Mouse (Mus musculus) MEL (cell line): ENCODE results near the gene Mbnl1.

Experiments used
- BHLHE40 ChIP-seq: IDR thresholded peaks from 2 replicates; pipeline ENCODE4 v1.6.1; 2012; ENCODE audit warnings: low read depth, mild to moderate bottlenecking, inconsistent platforms, low read length, improper control_type of control experiment, borderline replicate concordance
- CHD2 ChIP-seq: IDR thresholded peaks from 2 replicates; pipeline ENCODE4 v1.6.1; 2011; ENCODE audit warnings: low read length, improper control_type of control experiment
- CTCF ChIP-seq, 3 experiments: IDR thresholded peaks in 2 of 3; conservative IDR thresholded peaks in 1 of 3; 2 replicates each; pipeline ENCODE4 v1.5.1; 2011 to 2012; ENCODE audit warnings: low read length in 3 of 3, low read depth in 2 of 3, mild to moderate bottlenecking in 2 of 3, improper control_type of control experiment in 1 of 3, inconsistent platforms in 1 of 3, mixed read lengths in 1 of 3, moderate library complexity in 1 of 3; ENCODE audit not compliant: control insufficient read depth in 1 of 3, insufficient read depth in 1 of 3, poor library complexity in 1 of 3, severe bottlenecking in 1 of 3
- E2F4 ChIP-seq: IDR thresholded peaks from 2 replicates; pipeline ENCODE4 v1.6.1; 2011; ENCODE audit warnings: low read depth, low read length, improper control_type of control experiment, borderline replicate concordance
- EP300 ChIP-seq, 2 experiments: IDR thresholded peaks; 2 replicates each; pipeline ENCODE4 v1.6.1; 2011; ENCODE audit warnings: improper control_type of control experiment in 2 of 2, low read length in 2 of 2, low read depth in 1 of 2, mild to moderate bottlenecking in 1 of 2
- GATA1 ChIP-seq: IDR thresholded peaks from 2 replicates; pipeline ENCODE4 v1.6.1; 2011; ENCODE audit warnings: low read depth, low read length, improper control_type of control experiment
- MAFK ChIP-seq: IDR thresholded peaks from 2 replicates; pipeline ENCODE4 v1.6.1; 2011; ENCODE audit warnings: low read depth, mild to moderate bottlenecking, low read length, improper control_type of control experiment, borderline replicate concordance
- MYC ChIP-seq: IDR thresholded peaks from 2 replicates; pipeline ENCODE4 v1.6.1; 2011; ENCODE audit warnings: low read depth, mild to moderate bottlenecking, low read length, improper control_type of control experiment, moderate library complexity
- POLR2A ChIP-seq, 2 experiments: IDR thresholded peaks; 2 replicates each; pipeline ENCODE4 v1.6.1; 2011 to 2012; ENCODE audit warnings: low read length in 2 of 2, mild to moderate bottlenecking in 2 of 2, control low read depth in 1 of 2, improper control_type of control experiment in 1 of 2, low read depth in 1 of 2, moderate library complexity in 1 of 2; ENCODE audit not compliant: control insufficient read depth in 1 of 2, insufficient read depth in 1 of 2, poor library complexity in 1 of 2
- TBP ChIP-seq: IDR thresholded peaks from 2 replicates; pipeline ENCODE4 v1.8.0; 2011; ENCODE audit warnings: low read depth, low read length, improper control_type of control experiment
- TCF12 ChIP-seq: IDR thresholded peaks from 2 replicates; pipeline ENCODE4 v1.6.1; 2014; ENCODE audit warnings: low read depth, mild to moderate bottlenecking, inconsistent platforms, low read length, improper control_type of control experiment, moderate library complexity
- ZC3H11A ChIP-seq: IDR thresholded peaks from 2 replicates; pipeline ENCODE4 v1.6.1; 2012; ENCODE audit warnings: low read depth, mild to moderate bottlenecking, inconsistent platforms, low read length, improper control_type of control experiment
- ZNF384 ChIP-seq: IDR thresholded peaks from 2 replicates; pipeline ENCODE4 v1.6.1; 2012; ENCODE audit warnings: low read depth, mild to moderate bottlenecking, inconsistent platforms, low read length, improper control_type of control experiment

DNA sequence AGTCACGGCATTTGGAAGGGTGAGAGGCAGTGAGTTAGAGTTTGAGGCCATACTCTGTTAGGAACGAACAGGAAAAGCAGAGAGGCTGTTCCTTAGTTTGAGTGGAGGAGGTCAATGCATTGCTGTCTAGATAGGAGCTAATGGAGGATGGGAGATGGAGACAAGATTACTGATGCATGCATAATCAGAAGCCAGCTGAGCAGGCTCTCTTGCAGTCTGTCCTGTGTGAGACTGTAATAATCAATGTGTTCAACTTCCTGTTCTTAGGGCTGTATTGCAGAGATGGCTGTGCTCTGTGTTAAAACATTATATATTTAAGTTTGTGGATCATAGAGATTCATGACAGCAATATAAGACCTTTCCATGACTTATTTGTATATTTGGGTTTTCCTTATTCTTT lies 87.1 kb downstream of the Mbnl1 start:
- TF ChIP-seq CTCF (IDR thresholded peaks at IDR 0.05 in 2 of 3, conservative IDR thresholded peaks at IDR 0.05 in 1 of 3; ENCODE audit: control insufficient read depth in 1 of 3, insufficient read depth in 1 of 3, low read depth in 2 of 3, low read length in 3 of 3, poor library complexity in 1 of 3, severe bottlenecking in 1 of 3) = no peak
- TF ChIP-seq ZC3H11A = no peak
- no peak for TF ChIP-seq GATA1
- no peak for TF ChIP-seq MYC
- TF ChIP-seq TCF12 = no peak
- TF ChIP-seq EP300 (IDR thresholded peaks at IDR 0.05; ENCODE audit: low read depth in 1 of 2, low read length in 2 of 2) = no peak
- TF ChIP-seq ZNF384 = no peak
- no peak for TF ChIP-seq TBP
- no peak for TF ChIP-seq BHLHE40
- no peak for TF ChIP-seq POLR2A (IDR thresholded peaks at IDR 0.05; ENCODE audit: control insufficient read depth in 1 of 2, insufficient read depth in 1 of 2, low read depth in 1 of 2, low read length in 2 of 2, poor library complexity in 1 of 2)
- no peak for TF ChIP-seq CHD2
- no peak for TF ChIP-seq E2F4
- TF ChIP-seq MAFK = no peak
